ENCODE assay signal across 9 mouse cellular contexts in the genomic region with DNA sequence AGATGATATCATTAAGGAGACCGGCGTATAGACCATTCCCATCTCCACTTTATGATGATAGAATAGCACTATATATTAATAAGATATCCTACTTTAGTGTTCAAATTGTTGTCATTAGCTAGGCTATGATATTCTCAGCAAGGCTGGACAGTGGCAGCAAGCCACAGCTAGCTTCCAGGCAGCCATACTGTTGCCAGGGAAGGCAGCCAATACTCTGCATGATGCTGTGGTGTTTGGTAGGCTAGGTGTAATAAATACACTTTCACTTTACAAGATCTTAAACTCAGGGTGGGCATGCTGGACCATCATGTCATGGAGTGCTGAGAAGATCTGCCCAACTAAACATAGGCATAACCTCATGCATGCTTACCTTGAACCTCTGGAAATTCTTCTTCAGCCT.
"Had no signal": no experiment of that assay in that cellular context is flagged by ENCODE, and none has a peak within 500 bp of the region (broad histone marks: within the 10 kb centered on the region; RNA-seq: fewer than 3 reads in every experiment).

No protein-coding gene starts in this region.

- DNase-seq: kidney, postnatal 14 days; kidney, postnatal 4 days; liver, embryonic 13.5 days; lung, adult 2 months; lung, postnatal 14 days; lung, postnatal 4 days; midbrain, embryonic 14.5 days; thymus, adult 18-20 months; thymus, postnatal 36 days had no signal

- H3K9me3 ChIP-seq: liver, embryonic 13.5 days had no signal

- H3K27me3 ChIP-seq: liver, embryonic 13.5 days had no signal

- H3K4me1 ChIP-seq: liver, embryonic 13.5 days had no signal

- H3K27ac ChIP-seq: liver, embryonic 13.5 days had no signal

- H3K36me3 ChIP-seq: liver, embryonic 13.5 days had no signal

- H3K4me3 ChIP-seq: liver, embryonic 13.5 days had no signal
